Mouse (Mus musculus) hindbrain, embryonic 10.5 days (tissue): ENCODE measurements around the gene Olfr551. TPM values are rescaled to one million over a fixed set of nuclear protein-coding genes. Genes with fewer than 3 reads are reported as not detected.

ENCODE experiments used
- DNase-seq: peaks from one replicate; pipeline ENCODE4 v3.0.0-alpha.2; 2017; ENCODE audit warnings: low spot score
- H3K27ac ChIP-seq: fragments of 300-500 bp; sonication (generic); 2 replicates; pipeline ENCODE4 v1.5.1; 2016; ENCODE audit warnings: mild to moderate bottlenecking, moderate library complexity
- H3K27me3 ChIP-seq: fragments of 300-500 bp; sonication (generic); 2 replicates; pipeline ENCODE4 v1.6.1; 2016; ENCODE audit warnings: mild to moderate bottlenecking; ENCODE audit not compliant: poor library complexity, insufficient read depth, severe bottlenecking
- H3K36me3 ChIP-seq: fragments of 300-500 bp; sonication (generic); 2 replicates; pipeline ENCODE4 v1.6.1; 2016; ENCODE audit warnings: mild to moderate bottlenecking, moderate library complexity
- H3K4me1 ChIP-seq: fragments of 300-500 bp; sonication (generic); replicated peaks from 2 replicates; pipeline ENCODE4 v1.6.1; 2016; ENCODE audit warnings: mild to moderate bottlenecking
- H3K4me3 ChIP-seq: fragments of 300-500 bp; sonication (generic); 2 replicates; pipeline ENCODE4 v1.5.1; 2016; ENCODE audit warnings: mild to moderate bottlenecking, moderate library complexity
- H3K9me3 ChIP-seq: fragments of 300-500 bp; sonication (generic); 2 replicates; pipeline ENCODE4 v1.6.1; 2016; ENCODE audit warnings: mild to moderate bottlenecking, moderate library complexity
- WGBS: fragments of 180-500 bp; shearing (Covaris S2); methylation state at CpG from one replicate; pipeline ENCODE4 v1.1.7; 2016; 5-methylcytosine and 5-hydroxymethylcytosine counted together
- polyA plus RNA-seq: library from polyadenylated mRNA; unstranded; fragments of >200 nt; fragmentation: Nextera tagmentation; extraction: Ambion mirVana; gene quantifications from 2 replicates; pipeline ENCODE4 v1.2.1, GENCODE M21; 2016

The Olfr551 gene
- polyA plus RNA-seq, 1 experiment from 2014 or later: not detected

DNA sequence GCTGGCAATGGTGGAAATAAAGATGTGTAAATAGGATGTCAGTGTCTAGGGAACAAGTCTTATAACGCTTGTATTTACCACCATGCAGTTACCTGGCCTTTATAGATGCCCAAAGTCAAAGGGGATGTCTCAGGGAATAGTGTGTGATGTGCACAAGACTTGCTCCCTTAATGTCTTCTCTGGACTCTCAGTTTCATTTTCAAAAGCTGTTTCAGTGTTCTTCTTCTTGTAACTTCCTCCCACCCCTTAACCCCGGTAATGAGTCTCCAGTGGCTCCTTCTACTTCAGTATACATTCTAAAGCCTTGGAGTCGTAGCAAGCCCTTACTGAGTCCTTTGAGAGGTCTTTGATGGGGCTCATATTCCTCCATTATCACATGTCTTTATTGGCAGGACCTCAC, 38.4 kb downstream of the Olfr551 start:
- WGBS: 77% methylated on average over 3 of the region's 3 CpGs
- no peaks in the 10 kb centered on the region for H3K4me1 ChIP-seq
- H3K4me3 ChIP-seq: no peak overlapping the region
- no peaks in the 10 kb centered on the region for H3K36me3 ChIP-seq
- no peaks in the 10 kb centered on the region for H3K27me3 ChIP-seq
- no peak for DNase-seq
- no peaks in the 10 kb centered on the region for H3K9me3 ChIP-seq
- no peak overlapping the region for H3K27ac ChIP-seq

- Histone ChIP-seq H3K4me3 (no peak within 1 kb of the TSS), H3K36me3 (no peaks in the 10 kb centered on the region), H3K4me1 (no peaks in the 10 kb centered on the region), H3K27ac (no peak within 1 kb of the TSS), H3K27me3 (no peaks in the 10 kb centered on the region), H3K9me3 (no peaks in the 10 kb centered on the region)
- DNase-seq: no peak
- 87% methylated on average over 3 of the region's 3 CpGs for WGBS
These were observed 42.1 kb downstream of the Olfr551 start, which contains the start of gene Olfr549 for GRCm38 (mm10) chr7:102549570-102549969. Gene Olfr549, plus strand, starts transcription at chr7:102549870.

DNA sequence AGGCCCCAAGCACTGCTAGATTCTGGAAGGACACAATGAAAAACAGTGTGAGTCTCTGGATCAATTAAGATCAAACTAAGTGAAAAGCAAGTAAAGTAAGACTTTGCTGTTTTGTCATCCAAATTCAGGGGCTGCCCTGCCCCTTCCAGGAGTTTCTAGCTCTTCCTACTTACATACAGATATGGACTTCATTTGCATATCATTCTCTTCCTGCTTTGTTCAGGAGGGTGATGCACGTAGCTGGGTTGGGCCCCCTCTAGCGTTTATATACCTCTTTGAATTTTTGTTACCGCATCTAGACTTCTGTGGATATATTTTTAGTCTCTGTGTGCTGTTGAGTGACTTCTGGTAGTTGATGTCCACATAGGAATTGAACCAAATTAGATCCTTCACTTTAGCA, 50.4 kb downstream of the Olfr551 start:
- WGBS: 61% methylated on average over 3 of the region's 3 CpGs
- H3K27me3 ChIP-seq: no peaks in the 10 kb centered on the region
- H3K9me3 ChIP-seq: no peaks in the 10 kb centered on the region

DNA sequence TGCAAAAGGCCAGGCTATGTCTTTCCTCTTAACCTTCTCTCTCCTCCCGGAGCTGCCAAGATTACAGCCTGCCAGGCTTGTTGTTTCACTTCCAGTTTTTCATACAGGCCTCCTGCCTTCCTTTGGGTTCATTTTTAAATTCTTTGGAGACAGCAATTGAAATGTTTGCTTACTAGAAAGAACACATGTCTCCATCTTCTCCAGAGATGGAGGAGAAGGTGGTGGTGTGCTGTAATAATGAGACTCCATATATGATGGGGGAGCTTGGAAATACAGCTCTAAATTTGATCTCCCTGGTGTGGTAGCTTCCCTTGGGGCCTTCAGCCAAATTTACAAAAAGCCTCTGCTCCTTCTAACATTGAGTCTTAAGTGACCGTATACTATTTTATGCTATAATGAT, 51.1 kb downstream of the Olfr551 start, which contains the start of gene Olfr548-ps1:
TSS of gene Olfr548-ps1 (plus strand) at position 301 of the 400 bp plus-strand sequence.
- no peak within 1 kb of the TSS for H3K4me3 ChIP-seq
- DNase-seq: no peak
- H3K4me1 ChIP-seq: no peaks in the 10 kb centered on the region
- H3K36me3 ChIP-seq: no peaks in the 10 kb centered on the region
- no peaks in the 10 kb centered on the region for H3K9me3 ChIP-seq
- WGBS: 82% methylated on average over 2 of the region's 2 CpGs
- H3K27me3 ChIP-seq: no peaks in the 10 kb centered on the region
- no peak within 1 kb of the TSS for H3K27ac ChIP-seq

More for the DNA sequence above, 50.4 kb downstream of the Olfr551 start:
- Histone ChIP-seq H3K36me3 (no peaks in the 10 kb centered on the region), H3K4me1 (no peaks in the 10 kb centered on the region), H3K27ac (no peak overlapping the region), H3K4me3 (no peak overlapping the region)
- DNase-seq: no peak

- no peaks in the 10 kb centered on the region for H3K27me3 ChIP-seq
- H3K4me1 ChIP-seq: no peaks in the 10 kb centered on the region
- WGBS: 92% methylated on average over 1 of the region's 1 CpGs
- no peak within 1 kb of the TSS for H3K4me3 ChIP-seq
- DNase-seq: no peak
- H3K36me3 ChIP-seq: no peaks in the 10 kb centered on the region
- no peaks in the 10 kb centered on the region for H3K9me3 ChIP-seq
- no peak within 1 kb of the TSS for H3K27ac ChIP-seq
These were observed 57.2 kb downstream of the Olfr551 start, which contains the start of gene Olfr547 for GRCm38 (mm10) chr7:102534449-102534848. Gene Olfr547, plus strand, starts transcription at chr7:102534749.

Other genes starting within 250 kb of the Olfr551 start
- gene Rrm1, start 150.2 kb downstream of the Olfr551 start, polyA plus RNA-seq: 213 and 259 TPM in 2 replicates
- 0.40 and 0.67 TPM in 2 replicates for gene Olfr543, start 110.2 kb downstream of the Olfr551 start, polyA plus RNA-seq
- 0.06 and 0.10 TPM in 2 replicates for gene Olfr544, start 103.6 kb downstream of the Olfr551 start, polyA plus RNA-seq
- gene Olfr545, start 92.3 kb downstream of the Olfr551 start, polyA plus RNA-seq: 0.11 and 0.29 TPM in 2 replicates
- not detected in 2 replicates for gene Olfr547, start 57.1 kb downstream of the Olfr551 start, polyA plus RNA-seq
- not detected in 2 replicates for gene Olfr548-ps1, start 51.0 kb downstream of the Olfr551 start, polyA plus RNA-seq
- gene Olfr549, start 42.0 kb downstream of the Olfr551 start, polyA plus RNA-seq: not detected in 2 replicates
- gene Trim21, start 26.4 kb downstream of the Olfr551 start, polyA plus RNA-seq: 0.37 and 0.42 TPM in 2 replicates
- gene Olfr550, start 20.4 kb downstream of the Olfr551 start, polyA plus RNA-seq: not detected in 2 replicates
- not detected in 2 replicates for gene Olfr552, start 5.9 kb upstream of the Olfr551 start, polyA plus RNA-seq
- not detected in 2 replicates for gene Olfr553, start 26.3 kb upstream of the Olfr551 start, polyA plus RNA-seq
- gene Olfr554, start 46.5 kb upstream of the Olfr551 start, polyA plus RNA-seq: not detected in 2 replicates
- gene Olfr555, start 66.9 kb upstream of the Olfr551 start, polyA plus RNA-seq: not detected in 2 replicates
- gene Olfr556, start 73.0 kb upstream of the Olfr551 start, polyA plus RNA-seq: not detected in 2 replicates
- gene Trim68, start 95.4 kb upstream of the Olfr551 start, polyA plus RNA-seq: 9.6 and 9.9 TPM in 2 replicates
- gene Olfr557, start 104.0 kb upstream of the Olfr551 start, polyA plus RNA-seq: not detected in 2 replicates
- 0.06 and 0.10 TPM in 2 replicates for gene Olfr558, start 110.3 kb upstream of the Olfr551 start, polyA plus RNA-seq
- not detected in 2 replicates for gene Olfr33, start 127.2 kb upstream of the Olfr551 start, polyA plus RNA-seq
- gene Olfr559, start 135.6 kb upstream of the Olfr551 start, polyA plus RNA-seq: not detected in 2 replicates
- not detected in 2 replicates for gene Olfr560, start 167.5 kb upstream of the Olfr551 start, polyA plus RNA-seq
- gene Olfr78, start 167.6 kb upstream of the Olfr551 start, polyA plus RNA-seq: 0.07 TPM in 1 of 2 replicates, not detected in the other
- 0.24 TPM in 1 of 2 replicates, not detected in the other for gene Olfr561, start 179.3 kb upstream of the Olfr551 start, polyA plus RNA-seq
- not detected in 2 replicates for gene Olfr564, start 211.6 kb upstream of the Olfr551 start, polyA plus RNA-seq